Mouse (Mus musculus): ENCODE data around the gene Pepd. TPM values are rescaled to one million over a fixed set of nuclear protein-coding genes. Genes with fewer than 3 reads are reported as not detected.

The Pepd gene
- polyA plus RNA-seq (2017; shearing (Covaris generic)), result 59.4 TPM

GRCm38 (mm10) chr7:34911919-34912897 is at the start of gene Pepd:
Gene Pepd (plus strand): TSS chr7:34912379.

DNA sequence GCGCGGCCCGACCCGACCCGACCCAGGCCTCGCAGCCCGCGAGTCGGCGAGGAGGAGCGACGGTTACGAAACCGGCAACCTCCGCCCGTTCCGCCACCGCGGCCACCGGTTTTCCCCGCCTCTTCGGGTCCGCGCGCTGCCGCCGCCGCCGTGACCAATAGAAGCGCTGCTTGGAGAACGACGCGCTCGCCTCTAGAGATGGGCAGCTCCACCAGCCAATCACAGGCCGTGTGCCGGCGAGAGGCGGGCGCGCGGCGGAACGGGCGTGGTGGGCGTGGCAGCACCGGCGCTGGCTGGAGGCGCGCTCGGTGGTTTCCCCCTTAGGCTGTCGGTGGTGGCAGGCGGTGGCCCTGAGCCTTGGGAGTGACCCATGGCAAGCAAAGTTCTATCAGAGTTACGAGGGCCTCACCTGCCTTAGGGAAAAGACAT is 144.3 kb downstream of the Pepd start, which contains the start of gene Cebpg:
Cebpg (minus strand) TSS at position 138 of the 429 bp plus-strand sequence.

Other genes starting within 250 kb of the Pepd start
- not detected for gene Chst8, start 99.7 kb upstream of the Pepd start, polyA plus RNA-seq (2017; shearing (Covaris generic))
- gene Cebpg, start 144.2 kb downstream of the Pepd start, polyA plus RNA-seq (2017; shearing (Covaris generic)), result 7.0 TPM
- 0.34 TPM for gene Cebpa, start 206.9 kb downstream of the Pepd start, polyA plus RNA-seq (2017; shearing (Covaris generic))